Mouse (Mus musculus) spleen, postnatal 36 days (tissue): ENCODE data around the gene Magi1.

Source experiments
- DNase-seq, 2 experiments: peaks; one replicate each; pipeline ENCODE4 v3.0.0; 2022; ENCODE audit warnings: low spot score in 2 of 2, mixed read lengths in 1 of 2

Gene Magi1

DNA sequence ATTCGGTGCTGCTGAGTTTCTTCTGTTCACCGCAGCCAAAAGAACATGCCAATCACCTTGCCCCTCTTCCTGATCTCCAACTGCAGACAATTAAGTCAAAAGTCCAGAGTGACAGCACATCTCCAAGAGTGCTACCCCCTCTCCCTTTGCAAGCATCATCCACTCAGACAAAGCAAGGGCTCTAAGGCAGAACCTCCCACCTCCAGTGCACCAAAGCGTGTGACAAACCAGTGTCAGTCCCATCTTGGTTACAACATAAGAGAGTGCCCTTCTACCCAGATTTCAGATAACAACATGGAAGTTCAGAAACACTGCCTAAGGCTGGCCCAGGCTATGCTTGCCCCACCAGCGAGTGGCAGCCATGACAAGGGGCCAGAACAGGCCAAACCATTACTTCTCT, 554.9 kb downstream of the Magi1 start:
- no peak for DNase-seq

DNA sequence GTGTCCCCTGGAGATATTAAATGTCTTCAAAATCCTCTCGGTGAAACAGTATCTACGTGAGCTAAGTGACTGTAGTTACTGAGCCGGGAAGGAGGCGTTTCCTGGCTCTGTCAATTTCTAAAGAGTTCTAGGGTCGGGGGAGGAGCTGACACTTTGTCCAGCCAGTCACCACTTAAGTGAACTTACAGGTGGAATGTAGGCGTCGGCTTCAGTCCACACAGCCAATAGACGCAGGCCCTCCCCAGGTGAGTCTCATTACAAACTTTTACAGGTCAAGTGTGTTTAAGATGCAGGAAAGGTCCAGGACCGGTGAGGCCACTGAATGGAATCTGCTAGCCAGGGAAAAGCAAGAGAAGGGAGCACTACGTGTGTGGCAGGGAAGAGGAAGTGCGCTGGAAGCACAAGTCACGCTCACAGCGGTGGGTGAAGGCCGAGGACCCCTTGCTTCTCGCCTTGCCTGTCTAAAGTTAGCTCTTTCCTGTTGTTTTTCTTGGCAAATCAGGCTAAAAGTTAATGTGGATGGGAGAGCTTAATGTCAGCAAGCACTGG, 556.0 kb downstream of the Magi1 start:
- no peak for DNase-seq

DNA sequence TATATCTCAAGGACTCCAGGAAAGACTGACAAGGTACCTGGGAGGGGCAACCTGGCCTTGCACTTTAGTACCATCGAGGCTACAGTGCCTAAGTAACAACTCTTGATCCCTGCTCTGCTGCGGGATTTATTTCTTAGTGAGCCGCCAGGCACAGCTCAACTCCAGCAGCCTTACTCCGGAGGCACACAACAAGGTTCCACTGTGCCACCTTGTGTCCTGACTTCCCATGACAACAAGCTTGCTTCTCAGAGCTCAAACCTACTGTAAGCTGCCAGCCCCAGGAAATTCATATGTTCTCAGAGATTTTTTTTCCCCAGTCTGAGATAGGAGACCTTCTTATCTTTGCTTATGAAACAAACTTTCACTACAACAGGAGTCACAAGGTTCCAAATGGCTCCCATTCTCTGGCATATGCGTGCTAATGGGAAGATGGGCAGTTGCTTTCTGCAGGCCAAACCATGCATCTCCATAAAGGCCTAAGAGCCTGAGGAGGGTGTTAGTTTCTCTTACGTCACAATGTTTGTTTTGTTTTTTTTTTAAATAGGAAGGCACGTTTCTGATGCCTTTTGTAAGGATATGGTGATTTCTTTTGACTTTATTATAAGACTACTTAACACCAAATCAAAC, 556.8 kb downstream of the Magi1 start:
- no peak for DNase-seq

DNA sequence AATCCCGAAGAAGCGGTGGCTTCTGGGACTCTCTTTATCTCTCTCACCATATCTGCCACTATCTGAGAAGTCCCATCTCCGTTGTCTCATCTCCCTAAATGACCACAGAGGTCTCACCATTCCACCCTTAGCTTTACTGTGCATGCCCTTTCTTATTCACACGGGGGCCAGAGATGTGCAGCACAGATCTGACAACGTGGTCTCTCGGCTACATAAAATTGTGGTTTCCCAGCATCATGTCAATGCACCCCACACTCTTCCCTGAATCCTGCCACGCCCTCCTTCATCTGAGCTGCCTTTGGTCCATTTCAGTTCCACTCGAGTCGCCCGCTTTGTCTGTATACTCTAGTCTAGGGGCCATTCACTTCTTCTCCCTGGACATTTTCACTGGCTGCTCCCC, 557.6 kb downstream of the Magi1 start:
- DNase-seq = no peak

DNA sequence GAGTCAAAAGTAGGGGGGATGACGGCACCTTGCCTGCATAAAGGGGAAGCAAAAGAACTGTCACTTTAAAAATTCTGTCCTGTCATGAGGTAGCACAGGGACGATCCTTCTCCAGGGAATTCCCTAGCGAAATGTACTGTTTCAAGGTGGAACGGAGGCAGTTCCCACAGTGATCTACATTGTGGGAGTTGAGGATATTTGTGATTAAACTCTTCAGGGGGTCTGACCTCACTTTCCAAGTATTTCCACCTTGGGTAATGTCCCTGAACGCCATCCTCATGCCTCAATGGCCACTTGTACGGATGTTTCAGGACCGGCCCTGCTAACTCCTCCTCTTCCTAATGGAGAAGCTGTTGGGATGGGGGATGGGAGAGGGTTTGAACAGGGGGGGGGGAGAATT, 559.0 kb downstream of the Magi1 start:
- no peak for DNase-seq

DNA sequence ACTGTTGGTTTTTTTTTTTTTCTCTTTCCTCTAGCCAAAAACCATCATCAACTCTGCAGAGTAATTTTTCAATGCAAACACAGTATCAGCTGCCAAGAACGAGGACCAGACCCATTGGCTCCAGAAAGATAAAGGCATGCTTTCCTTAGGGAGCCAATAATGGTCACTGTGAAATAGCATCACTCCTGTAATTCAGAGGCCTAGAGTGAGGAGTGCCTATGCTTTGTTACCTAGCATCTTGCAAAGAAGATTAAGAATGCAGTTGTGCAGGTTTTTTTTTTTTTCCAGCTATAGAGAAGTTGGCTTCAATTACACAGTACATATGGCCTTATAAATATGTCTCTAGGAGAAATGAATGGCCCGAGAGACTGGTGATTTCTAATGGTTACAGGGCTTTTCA, 560.5 kb downstream of the Magi1 start:
- no peak for DNase-seq

DNA sequence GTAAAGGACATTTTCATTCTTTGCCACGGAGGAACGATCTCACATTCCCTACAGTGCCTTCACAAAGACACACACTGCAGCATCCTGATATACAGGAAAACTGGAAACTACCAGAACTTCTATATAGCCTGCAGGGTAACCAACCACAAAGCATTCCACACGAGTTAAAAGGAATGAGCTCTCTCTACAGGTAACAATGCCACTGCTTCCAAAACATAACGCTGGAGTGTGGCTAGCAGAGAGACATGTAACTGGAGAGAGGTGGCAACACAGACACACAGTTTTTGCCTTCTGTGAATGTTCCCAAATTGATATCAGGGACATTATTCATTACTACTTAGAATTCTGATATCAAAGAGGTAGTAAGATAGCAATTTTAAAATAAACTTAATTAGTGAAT, 564.2 kb downstream of the Magi1 start:
- DNase-seq = no peak

DNA sequence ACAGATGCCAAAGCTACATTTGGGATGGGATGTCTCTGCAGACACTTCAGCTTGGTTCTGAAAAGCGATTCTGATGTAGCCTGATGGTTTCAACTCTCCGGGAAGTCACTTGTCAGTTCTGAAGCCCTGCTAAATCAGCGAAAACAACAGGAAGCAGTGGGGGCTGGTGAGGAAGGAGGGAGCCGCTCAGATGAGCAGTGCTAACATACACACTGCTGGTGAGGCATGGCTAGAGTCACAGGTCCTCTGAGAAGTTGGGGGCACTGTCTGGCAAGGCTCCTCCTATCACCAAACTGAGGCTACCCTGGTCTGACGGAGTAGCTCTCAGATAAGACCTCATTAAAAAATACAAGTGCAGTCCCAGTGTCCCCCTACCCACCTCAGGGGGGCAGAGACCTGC, 565.3 kb downstream of the Magi1 start:
- DNase-seq = peak in 1 of 2 experiments; percentile 10

DNA sequence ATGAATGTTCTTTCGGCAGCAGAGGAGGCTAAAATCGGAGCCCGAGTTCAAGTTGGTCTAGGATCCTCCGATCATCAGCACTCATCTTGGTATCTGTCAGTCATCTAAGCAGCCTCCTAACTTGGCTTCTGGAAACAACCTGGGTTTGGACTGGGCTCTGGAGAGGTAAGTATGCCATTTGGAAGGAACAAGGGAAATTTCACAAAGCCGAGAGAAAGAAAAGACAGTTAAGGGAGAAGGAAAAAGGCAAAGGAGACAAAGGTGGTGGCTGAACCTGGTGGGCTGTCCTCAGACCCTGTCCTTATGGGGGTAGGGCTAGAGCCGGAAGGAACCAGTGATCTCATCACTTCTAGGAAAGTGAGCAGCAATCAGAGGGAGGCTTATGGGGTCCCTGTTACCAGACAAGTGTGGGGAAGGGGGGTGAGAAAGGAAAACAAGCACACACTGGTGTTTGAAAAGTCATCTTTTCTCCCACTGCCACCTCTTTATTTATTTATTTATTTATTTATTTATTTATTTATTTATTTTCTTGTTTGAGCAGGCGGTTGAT, 565.8 kb downstream of the Magi1 start:
- DNase-seq = no peak

DNA sequence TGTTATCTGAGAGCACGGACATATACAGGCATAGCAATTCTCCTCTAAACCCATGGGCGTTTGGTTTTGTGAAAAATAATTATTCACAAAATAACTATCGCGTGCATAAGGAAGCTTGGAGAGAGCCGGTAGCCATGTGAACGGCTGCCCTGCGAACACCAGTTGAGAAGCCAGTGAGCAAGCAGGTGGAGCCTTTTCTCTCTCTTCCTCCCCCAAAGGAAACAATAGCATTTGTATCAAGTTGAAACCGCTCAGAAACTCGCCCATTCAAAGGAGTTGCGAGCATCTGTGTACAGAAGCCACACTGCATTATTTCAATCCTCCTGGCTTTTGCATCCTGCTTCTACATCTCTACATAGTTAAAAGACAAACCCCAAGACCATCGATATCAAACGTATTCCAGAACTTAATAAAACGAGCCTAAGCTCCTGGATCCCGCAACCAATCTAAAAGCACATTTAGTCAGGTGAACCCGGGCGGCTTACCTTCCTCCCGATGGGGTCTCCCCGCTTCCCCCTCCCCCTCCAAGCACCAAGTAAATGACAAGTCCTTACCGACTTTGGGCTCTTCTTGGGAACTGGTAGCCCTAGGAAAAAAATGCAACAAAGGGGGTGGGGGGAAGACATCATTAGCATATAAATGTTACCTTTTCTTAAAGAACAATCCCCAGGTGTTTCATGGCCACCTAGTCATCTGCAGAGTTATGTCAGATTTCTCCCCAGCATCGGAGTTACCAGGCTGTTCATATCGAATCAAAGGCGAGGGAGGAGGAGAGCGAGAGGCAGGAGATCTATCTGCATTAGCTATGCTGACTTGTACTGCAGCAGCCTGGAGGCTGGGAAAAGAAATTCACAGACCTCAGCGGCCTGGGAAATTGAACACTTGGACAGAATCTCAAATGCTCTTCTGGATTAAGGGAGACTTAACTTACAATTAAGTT, 566.8 kb downstream of the Magi1 start:
- no peak for DNase-seq

DNA sequence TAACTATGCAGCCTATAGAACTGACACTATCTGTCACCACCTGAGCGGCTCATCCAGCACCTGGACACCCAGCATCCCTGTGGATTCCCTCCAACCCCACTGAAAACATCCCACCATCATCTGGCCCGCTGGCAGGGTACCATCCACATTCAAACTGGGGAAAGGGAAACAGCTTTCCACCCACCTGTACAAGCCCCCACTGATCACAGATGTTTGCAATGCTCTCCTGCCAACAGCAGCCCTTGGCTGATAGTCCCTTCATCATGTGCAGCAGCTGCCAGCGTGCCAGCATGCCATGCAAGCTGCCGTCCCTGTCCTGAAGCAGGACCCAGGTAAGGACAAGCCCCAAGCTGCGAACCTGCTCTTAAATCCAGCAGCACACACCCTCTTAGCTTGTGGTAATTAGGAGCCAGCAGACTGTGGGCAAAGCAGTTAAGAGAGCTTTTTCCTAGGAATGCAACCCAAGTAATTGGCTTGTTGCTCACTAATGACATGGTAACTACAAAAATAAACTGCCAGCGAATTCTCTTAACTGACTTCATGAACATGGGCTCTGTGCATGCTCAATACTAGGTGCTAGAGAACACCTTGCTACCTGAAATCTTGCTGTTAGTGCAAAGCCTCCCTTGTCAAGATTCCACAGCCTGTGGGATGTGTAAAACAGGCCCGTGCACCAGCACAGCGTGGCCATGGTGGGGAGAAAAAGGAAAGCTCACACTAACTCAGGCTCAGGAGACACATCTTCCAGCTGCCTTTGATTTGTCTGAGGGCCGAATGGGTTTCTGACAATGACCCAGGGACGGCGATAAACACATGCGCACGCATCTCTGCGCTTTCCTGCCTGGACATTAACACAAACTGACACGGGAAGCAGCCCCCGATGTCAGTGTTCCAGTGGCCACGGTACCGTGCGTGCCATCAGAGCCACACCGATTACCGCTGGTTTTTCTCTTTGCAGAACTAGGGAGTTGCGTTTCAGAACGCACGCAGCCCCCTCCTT, 568.2 kb downstream of the Magi1 start:
- DNase-seq = no peak

DNA sequence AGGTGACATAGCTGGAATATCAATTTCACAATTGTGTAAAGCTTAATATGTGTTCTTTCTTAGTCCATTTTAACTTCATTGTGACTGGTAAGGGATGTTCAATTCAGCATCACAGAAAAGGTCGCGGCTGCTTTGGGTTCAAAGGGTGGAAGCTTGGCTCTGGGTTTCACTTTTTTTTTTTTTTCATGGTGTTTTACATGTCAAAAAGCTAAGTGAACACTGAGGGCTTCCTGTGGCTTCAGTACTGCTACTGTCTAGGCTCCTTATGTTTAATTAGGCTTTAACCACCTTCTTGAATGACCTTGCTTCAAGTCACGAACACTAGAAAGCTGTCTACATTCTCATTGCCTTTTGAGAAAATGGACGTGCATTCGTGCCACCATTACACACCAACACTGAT, 579.4 kb downstream of the Magi1 start:
- no peak for DNase-seq

DNA sequence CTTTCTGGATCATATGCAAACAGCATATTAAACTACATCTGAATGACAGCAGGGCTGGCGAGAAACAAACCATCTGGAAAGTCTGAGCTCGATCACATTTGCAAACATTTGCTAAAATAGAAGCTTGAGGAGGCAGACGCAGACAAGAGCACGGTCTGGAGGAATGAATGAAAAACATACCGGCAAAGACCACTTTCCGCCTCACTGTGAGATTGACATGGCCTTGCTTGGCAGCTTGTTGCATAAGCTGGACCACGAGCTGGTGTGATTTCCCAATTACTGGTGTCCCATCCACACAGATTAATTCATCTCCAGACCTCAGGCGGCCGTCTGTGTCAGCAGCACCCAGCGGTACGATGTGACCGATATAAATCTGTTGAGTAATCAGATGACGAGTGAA, 584.3 kb downstream of the Magi1 start:
- no peak for DNase-seq

DNA sequence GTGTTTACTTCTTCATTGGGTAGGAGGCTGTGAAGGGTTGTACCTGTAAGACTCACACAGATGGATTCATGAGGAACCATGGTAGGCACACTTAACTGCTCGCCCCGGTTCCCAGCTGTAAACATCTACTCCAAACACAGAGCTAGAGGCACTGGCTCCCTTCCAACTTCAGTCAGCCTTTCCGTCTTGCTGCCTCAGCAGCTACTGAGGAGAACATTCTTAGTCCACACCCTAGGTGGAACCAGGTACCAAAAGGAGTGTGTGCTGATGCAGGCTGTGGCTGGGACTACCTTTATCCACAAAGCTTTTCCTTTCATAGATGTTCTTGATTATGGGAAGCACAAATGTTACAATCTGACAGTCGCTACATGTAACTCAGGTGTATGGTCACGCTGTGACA, 585.8 kb downstream of the Magi1 start:
- no peak for DNase-seq

DNA sequence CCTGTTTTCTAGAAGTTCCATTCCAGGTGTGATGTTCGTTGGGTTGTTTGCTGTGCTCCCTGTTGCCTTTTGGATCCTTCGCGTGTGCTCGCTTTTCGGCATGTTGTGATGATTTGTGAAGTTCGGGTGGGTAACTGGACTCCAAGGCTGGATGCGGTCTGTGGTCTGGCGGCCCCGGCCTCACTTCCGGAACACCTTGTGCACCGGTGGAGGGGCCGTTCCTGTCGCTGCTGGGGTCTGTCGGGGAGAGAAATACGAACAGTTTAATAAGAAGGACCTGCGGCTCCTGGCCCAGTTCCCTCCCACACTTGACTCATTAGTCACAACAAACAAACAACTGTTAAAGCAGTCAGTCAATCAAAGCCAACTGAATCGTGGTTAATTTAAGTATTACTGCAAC, 605.0 kb downstream of the Magi1 start:
- no peak for DNase-seq

DNA sequence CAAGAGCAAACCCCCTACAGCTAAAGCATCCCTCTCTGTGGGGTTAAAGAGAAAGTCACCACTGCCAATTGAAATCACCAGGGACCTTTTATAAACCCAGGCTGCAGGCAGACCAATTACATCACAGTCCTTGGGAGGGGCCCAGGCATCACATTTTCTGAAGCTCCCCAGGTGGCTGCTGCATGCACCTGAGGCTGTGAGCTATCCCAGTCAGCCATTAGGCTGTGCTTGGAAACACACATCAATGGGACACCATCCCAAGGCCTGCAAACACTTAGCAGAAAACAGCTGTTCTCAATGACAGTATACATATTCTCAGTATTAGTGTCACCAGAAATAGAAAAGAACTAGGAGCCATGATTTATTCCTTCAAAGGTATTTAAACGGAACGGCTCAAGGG, 617.0 kb downstream of the Magi1 start:
- no peak for DNase-seq

DNA sequence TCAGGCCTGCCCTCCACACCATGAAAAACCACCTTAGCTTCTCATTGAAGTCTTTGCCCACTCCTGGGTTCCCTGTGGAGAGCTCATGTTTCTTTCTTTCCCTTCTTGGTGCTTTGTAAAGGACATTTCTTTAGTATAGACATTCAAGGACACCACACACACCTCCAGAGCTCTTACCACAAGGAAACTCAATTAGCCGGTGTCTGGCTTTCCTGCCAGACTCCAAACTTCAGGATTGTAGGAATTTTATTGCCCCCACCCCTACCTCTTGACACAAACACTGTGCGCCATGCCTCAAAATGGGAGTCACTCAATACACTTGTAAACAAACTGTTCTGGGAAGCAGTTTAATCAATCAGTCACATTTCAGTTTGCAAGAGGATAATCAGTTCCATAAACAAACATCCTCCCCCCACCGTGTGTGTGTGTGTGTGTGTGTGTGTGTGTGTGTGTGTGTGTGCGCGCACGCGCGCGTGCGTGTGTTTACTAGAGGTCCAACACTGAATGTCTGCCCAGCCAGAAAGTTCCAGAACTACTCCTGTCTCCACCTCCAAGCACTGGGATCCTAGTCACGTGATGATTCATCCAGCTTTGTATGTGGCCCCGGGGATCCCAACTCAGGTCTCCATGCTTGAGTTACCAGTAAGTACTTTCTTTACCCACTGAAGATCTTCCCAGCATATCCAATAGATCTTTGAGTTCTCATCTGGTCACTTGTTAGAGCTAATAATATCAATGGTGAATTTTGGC, 618.5 kb downstream of the Magi1 start:
- no peak for DNase-seq

DNA sequence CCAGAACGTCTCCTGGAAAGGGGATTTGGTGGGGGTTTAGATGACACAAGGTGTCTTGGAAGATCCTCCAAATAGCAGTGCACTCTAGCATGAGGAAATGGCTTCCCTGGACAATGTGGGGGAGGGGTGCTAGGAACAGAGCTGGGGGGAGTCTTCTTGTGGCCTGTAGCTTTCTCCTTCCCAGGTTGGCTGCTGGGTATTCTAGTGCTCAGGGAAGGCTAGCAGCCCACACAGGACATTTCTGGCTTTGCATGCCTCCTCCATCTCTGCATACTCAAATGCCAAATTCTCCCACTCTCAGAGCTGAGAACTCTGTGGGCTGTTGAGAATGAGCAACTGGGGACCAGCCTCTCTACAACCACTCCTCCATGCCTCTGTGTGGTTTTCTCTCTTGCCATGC, 622.6 kb downstream of the Magi1 start:
- DNase-seq = no peak

DNA sequence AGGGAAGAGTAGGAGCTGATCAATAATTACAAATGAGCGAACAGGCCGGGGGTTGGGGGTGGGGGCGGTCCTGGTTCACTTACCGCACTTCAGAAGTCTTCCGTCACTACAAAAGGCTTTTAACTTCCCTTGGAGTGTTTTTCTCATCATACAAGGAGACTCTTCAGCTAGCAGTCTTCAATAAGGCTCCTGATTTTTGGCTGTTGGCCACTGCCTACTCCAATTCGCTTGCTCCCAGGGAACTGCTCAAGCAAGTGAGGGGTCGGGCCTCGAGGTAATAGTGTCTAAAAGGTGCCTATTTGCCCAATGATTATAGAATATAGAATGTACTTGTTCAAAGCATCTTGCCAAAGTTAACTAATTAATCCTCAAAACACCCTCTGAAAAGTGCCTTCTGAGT, 624.2 kb downstream of the Magi1 start:
- DNase-seq = no peak

DNA sequence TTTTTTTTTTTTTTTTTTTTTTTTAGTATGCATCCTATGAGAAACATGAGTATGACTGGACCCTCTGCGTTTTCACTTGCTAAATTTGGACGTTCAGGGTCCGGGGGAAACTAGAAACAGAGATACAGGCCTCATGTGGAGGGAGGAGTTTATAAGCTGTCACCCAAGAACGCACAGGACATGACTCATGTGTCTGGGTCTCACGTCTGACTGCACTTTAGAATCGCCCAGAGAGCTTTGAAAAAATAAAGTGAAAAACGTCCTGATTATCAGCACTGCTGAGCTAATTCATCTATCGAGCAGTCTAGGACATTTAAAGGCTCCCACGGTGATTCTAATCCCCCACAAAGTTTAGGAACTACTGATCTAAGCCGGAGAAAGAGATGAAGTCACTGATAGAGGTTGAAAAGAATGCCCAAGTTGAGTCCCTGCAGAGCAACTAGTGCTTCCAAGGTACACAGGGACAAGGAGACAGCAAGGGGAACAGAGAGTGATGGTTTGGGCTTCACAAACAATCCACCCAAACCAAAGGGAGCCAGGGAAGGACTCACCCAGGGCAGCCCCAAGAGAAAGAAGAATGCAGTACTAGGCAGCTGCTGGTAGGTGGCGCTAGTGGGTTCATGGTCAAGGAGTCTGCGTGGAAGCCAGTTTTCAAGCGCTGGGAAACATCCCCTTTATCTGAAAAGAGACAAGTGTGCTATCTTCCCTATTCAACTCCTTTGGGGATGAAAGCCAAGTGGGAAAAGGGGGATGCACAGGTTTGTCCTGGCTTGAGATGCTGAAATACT, 626.3 kb downstream of the Magi1 start:
- no peak for DNase-seq
